In genomic region chr7:26775866-26776265, GRCm38 (mm10) we compare ENCODE assay signal across 10 mouse cellular contexts. TPM values are rescaled to one million over a fixed set of nuclear protein-coding genes. Genes with fewer than 3 reads are reported as not detected.
DNase-seq lines count a peak whose midpoint lies in the region; ATAC-seq and TF ChIP-seq lines count a peak whose summit lies in the region.
"Had no signal": no experiment of that assay in that cellular context is flagged by ENCODE, and none has a peak within 500 bp of the region (broad histone marks: within the 10 kb centered on the region; RNA-seq: fewer than 3 reads in every experiment).

No protein-coding gene starts in this region.

- H3K36me3 ChIP-seq in midbrain, embryonic 14.5 days (ENCODE audit: control insufficient read depth, insufficient read depth, low read length): no peaks in the 10 kb centered on the region
- H3K36me3 ChIP-seq in midbrain, embryonic 16.5 days (ENCODE audit: control insufficient read depth, insufficient read depth, low read length): peaks cover 3% of the 10 kb centered on the region; the same call in 1 of the 2 replicates
- no peaks in the 10 kb centered on the region for H3K36me3 ChIP-seq in kidney, embryonic 14.5 days (ENCODE audit: control insufficient read depth, insufficient read depth, low read length)
- H3K36me3 ChIP-seq in stomach, embryonic 14.5 days (ENCODE audit: control insufficient read depth, insufficient read depth, low read length): no peaks in the 10 kb centered on the region
- H3K36me3 ChIP-seq: forebrain, embryonic 15.5 days had no signal

- no peaks in the 10 kb centered on the region for H3K27me3 ChIP-seq in midbrain, embryonic 14.5 days (ENCODE audit: control insufficient read depth, insufficient read depth, low read length)
- no peaks in the 10 kb centered on the region for H3K27me3 ChIP-seq in midbrain, embryonic 16.5 days (ENCODE audit: control insufficient read depth, insufficient read depth, low read depth, low read length)
- H3K27me3 ChIP-seq in kidney, embryonic 14.5 days (ENCODE audit: control insufficient read depth, insufficient read depth, low read length): no peaks in the 10 kb centered on the region
- H3K27me3 ChIP-seq in stomach, embryonic 14.5 days (ENCODE audit: control insufficient read depth, insufficient read depth, low read length): no peaks in the 10 kb centered on the region
- H3K27me3 ChIP-seq: forebrain, embryonic 15.5 days had no signal

- 15% methylated on average over 6 of the region's 6 CpGs for WGBS in midbrain, embryonic 14.5 days
- 19% methylated on average over 6 of the region's 6 CpGs for WGBS in midbrain, embryonic 16.5 days
- WGBS in kidney, embryonic 14.5 days: 19% methylated on average over 6 of the region's 6 CpGs
- 10% methylated on average over 6 of the region's 6 CpGs for WGBS in stomach, embryonic 14.5 days

- peak; percentile 57 for DNase-seq in midbrain, embryonic 14.5 days
- peak; percentile 31 for DNase-seq in brain, embryonic 14.5 days (ENCODE audit: low read depth)
- no peak for DNase-seq in gastrocnemius, postnatal 36 days
- no peak for DNase-seq in layer of hippocampus, postnatal 25 days (ENCODE audit: extremely low spot score in 1 of 2, low spot score in 1 of 2)
- DNase-seq in right cerebral cortex, postnatal 10 days (ENCODE audit: low spot score in 2 of 2): no peak

- H3K4me1 ChIP-seq in midbrain, embryonic 14.5 days (ENCODE audit: control insufficient read depth, insufficient read depth, low read length): 0 out of 2 replicates have a peak, but pooled peaks cover 3% of the 10 kb centered on the region
- H3K4me1 ChIP-seq in midbrain, embryonic 16.5 days (ENCODE audit: control insufficient read depth, insufficient read depth, low read length): 0 out of 2 replicates have a peak, but pooled peaks cover under 1% of the 10 kb centered on the region
- no peaks in the 10 kb centered on the region for H3K4me1 ChIP-seq in kidney, embryonic 14.5 days (ENCODE audit: control insufficient read depth, insufficient read depth, low read length)
- no peaks in the 10 kb centered on the region for H3K4me1 ChIP-seq in stomach, embryonic 14.5 days (ENCODE audit: control insufficient read depth, insufficient read depth, low read length)

- no peak overlapping the region for H3K27ac ChIP-seq in midbrain, embryonic 14.5 days (replicated peaks; ENCODE audit: low read depth, low read length)
- no peak overlapping the region for H3K27ac ChIP-seq in midbrain, embryonic 16.5 days (ENCODE audit: low read length)
- H3K27ac ChIP-seq in kidney, embryonic 14.5 days (ENCODE audit: low read depth, low read length): no peak overlapping the region
- no peak overlapping the region for H3K27ac ChIP-seq in stomach, embryonic 14.5 days (ENCODE audit: low read length)
- H3K27ac ChIP-seq: forebrain, embryonic 15.5 days had no signal

- intact Hi-C loops in gastrocnemius, postnatal 36 days (cut with DNase I): loop anchor here (5.0 kb wide), 1 partner anchor 351 kb away; no protein-coding TSS in a partner anchor

- H3K4me3 ChIP-seq in midbrain, embryonic 14.5 days (replicated peaks; ENCODE audit: low read depth, low read length): no peak overlapping the region
- H3K4me3 ChIP-seq in midbrain, embryonic 16.5 days (ENCODE audit: low read depth, low read length): no peak overlapping the region
- H3K4me3 ChIP-seq in kidney, embryonic 14.5 days (ENCODE audit: low read length): no peak overlapping the region
- no peak overlapping the region for H3K4me3 ChIP-seq in stomach, embryonic 14.5 days (ENCODE audit: low read depth, low read length)
- H3K4me3 ChIP-seq: forebrain, embryonic 15.5 days had no signal

- no peaks in the 10 kb centered on the region for H3K9me3 ChIP-seq in midbrain, embryonic 14.5 days (ENCODE audit: control insufficient read depth, low read length)
- no peaks in the 10 kb centered on the region for H3K9me3 ChIP-seq in midbrain, embryonic 16.5 days (replicated peaks; ENCODE audit: control insufficient read depth, low read length, poor library complexity, severe bottlenecking)
- no peaks in the 10 kb centered on the region for H3K9me3 ChIP-seq in kidney, embryonic 14.5 days (ENCODE audit: control insufficient read depth, low read length)
- H3K9me3 ChIP-seq in stomach, embryonic 14.5 days (ENCODE audit: control insufficient read depth, low read depth, low read length): no peaks in the 10 kb centered on the region
- H3K9me3 ChIP-seq: forebrain, embryonic 15.5 days had no signal

- no peak overlapping the region for H3K9ac ChIP-seq in midbrain, embryonic 14.5 days (replicated peaks; ENCODE audit: low read length)
- H3K9ac ChIP-seq in midbrain, embryonic 16.5 days (ENCODE audit: low read depth, low read length): no peak overlapping the region
- no peak overlapping the region for H3K9ac ChIP-seq in kidney, embryonic 14.5 days (ENCODE audit: low read depth, low read length)
- H3K9ac ChIP-seq in stomach, embryonic 14.5 days (replicated peaks; ENCODE audit: low read depth, low read length): no peak overlapping the region
- H3K9ac ChIP-seq: forebrain, embryonic 15.5 days had no signal

- no peak overlapping the region for H3K4me2 ChIP-seq in midbrain, embryonic 14.5 days (ENCODE audit: low read length)
- H3K4me2 ChIP-seq in midbrain, embryonic 16.5 days (ENCODE audit: low read length): no peak overlapping the region
- H3K4me2 ChIP-seq in kidney, embryonic 14.5 days (replicated peaks; ENCODE audit: low read depth, low read length): no peak overlapping the region
- no peak overlapping the region for H3K4me2 ChIP-seq in stomach, embryonic 14.5 days (replicated peaks; ENCODE audit: low read depth, low read length)
- H3K4me2 ChIP-seq: forebrain, embryonic 15.5 days had no signal

- no peak for TF ChIP-seq POLR2A in brain, embryonic 14.5 days (IDR thresholded peaks at IDR 0.05; ENCODE audit: borderline replicate concordance, extremely low read depth, insufficient read depth, insufficient read length, poor library complexity, severe bottlenecking)

- ATAC-seq in midbrain, embryonic 14.5 days (ENCODE audit: low FRiP score, low TSS enrichment): no peak
- no peak for ATAC-seq in midbrain, embryonic 16.5 days
- ATAC-seq in kidney, embryonic 14.5 days (ENCODE audit: low FRiP score, low TSS enrichment): peak; percentile 69
- ATAC-seq in stomach, embryonic 14.5 days (ENCODE audit: insufficient number of reproducible peaks, insufficient read depth, low FRiP score, low read depth): peak; percentile 25; the same call in 1 of the 2 replicates
- ATAC-seq: forebrain, embryonic 15.5 days had no signal

- TF ChIP-seq CTCF in brain, embryonic 14.5 days (IDR thresholded peaks at IDR 0.05; ENCODE audit: borderline replicate concordance, extremely low read depth, insufficient read depth, insufficient read length): peak; percentile 46; the same call in 1 of the 2 replicates

RNA-seq across cellular contexts. Expression of gene Cyp2b19, which starts 18.9 kb away (rescaled TPM):
- 0.78 and 1.0 TPM in 2 replicates for polyA plus RNA-seq in midbrain, embryonic 14.5 days (2014; fragmentation: Nextera tagmentation; extraction: Ambion mirVana)
- polyA plus RNA-seq in midbrain, embryonic 16.5 days (2015; fragmentation: Nextera tagmentation; extraction: Ambion mirVana): 0.93 and 1.0 TPM in 2 replicates
- polyA plus RNA-seq in brain, embryonic 14.5 days (2012; rRNA removed): 0.04 and 0.05 TPM in 2 replicates
- polyA plus RNA-seq in kidney, embryonic 14.5 days (2014; fragmentation: Nextera tagmentation; extraction: Ambion mirVana): not detected in 2 replicates
- polyA plus RNA-seq in stomach, embryonic 14.5 days (2014; fragmentation: Nextera tagmentation; extraction: Ambion mirVana): 0.35 TPM in 1 of 2 replicates, not detected in the other
- total RNA-seq in gastrocnemius, postnatal 36 days (2021): not detected
- total RNA-seq in layer of hippocampus, postnatal 25 days (2021): not detected

RNA-seq across cellular contexts. Expression of gene Cyp2g1, which starts 32.8 kb away (rescaled TPM):
- 0.11 TPM in 1 of 2 replicates, not detected in the other for polyA plus RNA-seq in midbrain, embryonic 14.5 days (2014; fragmentation: Nextera tagmentation; extraction: Ambion mirVana)
- not detected in 2 replicates for polyA plus RNA-seq in midbrain, embryonic 16.5 days (2015; fragmentation: Nextera tagmentation; extraction: Ambion mirVana)
- polyA plus RNA-seq in brain, embryonic 14.5 days (2012; rRNA removed): not detected in 2 replicates
- polyA plus RNA-seq in kidney, embryonic 14.5 days (2014; fragmentation: Nextera tagmentation; extraction: Ambion mirVana): not detected in 2 replicates
- polyA plus RNA-seq in stomach, embryonic 14.5 days (2014; fragmentation: Nextera tagmentation; extraction: Ambion mirVana): not detected in 2 replicates
- total RNA-seq in gastrocnemius, postnatal 36 days (2021): not detected
- not detected for total RNA-seq in layer of hippocampus, postnatal 25 days (2021)
- polyA plus RNA-seq: forebrain, embryonic 15.5 days; stomach, embryonic 16.5 days had no signal

RNA-seq across cellular contexts. Expression of gene Cyp2a5, which starts 59.2 kb away (rescaled TPM):
- 0.92 and 1.3 TPM in 2 replicates for polyA plus RNA-seq in midbrain, embryonic 14.5 days (2014; fragmentation: Nextera tagmentation; extraction: Ambion mirVana)
- polyA plus RNA-seq in midbrain, embryonic 16.5 days (2015; fragmentation: Nextera tagmentation; extraction: Ambion mirVana): 0.88 and 1.0 TPM in 2 replicates
- polyA plus RNA-seq in brain, embryonic 14.5 days (2012; rRNA removed): 0.42 and 1.1 TPM in 2 replicates
- not detected in 2 replicates for polyA plus RNA-seq in kidney, embryonic 14.5 days (2014; fragmentation: Nextera tagmentation; extraction: Ambion mirVana)
- 0.80 TPM in 1 of 2 replicates, not detected in the other for polyA plus RNA-seq in stomach, embryonic 14.5 days (2014; fragmentation: Nextera tagmentation; extraction: Ambion mirVana)
- total RNA-seq in gastrocnemius, postnatal 36 days (2021): not detected
- total RNA-seq in layer of hippocampus, postnatal 25 days (2021): not detected

Comparison
In these comparisons a context has a peak if more than half of its experiments do, and no peak if none do; other contexts are left out.
1. ATAC-seq: peak in kidney, embryonic 14.5 days (single experiment) and stomach, embryonic 14.5 days (single experiment); none in midbrain, embryonic 14.5 days (single experiment) and midbrain, embryonic 16.5 days (single experiment).
2. DNase-seq: peak in midbrain, embryonic 14.5 days (single experiment) and brain, embryonic 14.5 days (single experiment); none in gastrocnemius, postnatal 36 days (0 of 2), layer of hippocampus, postnatal 25 days (0 of 2) and right cerebral cortex, postnatal 10 days (0 of 2).